33 mouse cellular contexts compared by ENCODE assay signal in the genomic region with DNA sequence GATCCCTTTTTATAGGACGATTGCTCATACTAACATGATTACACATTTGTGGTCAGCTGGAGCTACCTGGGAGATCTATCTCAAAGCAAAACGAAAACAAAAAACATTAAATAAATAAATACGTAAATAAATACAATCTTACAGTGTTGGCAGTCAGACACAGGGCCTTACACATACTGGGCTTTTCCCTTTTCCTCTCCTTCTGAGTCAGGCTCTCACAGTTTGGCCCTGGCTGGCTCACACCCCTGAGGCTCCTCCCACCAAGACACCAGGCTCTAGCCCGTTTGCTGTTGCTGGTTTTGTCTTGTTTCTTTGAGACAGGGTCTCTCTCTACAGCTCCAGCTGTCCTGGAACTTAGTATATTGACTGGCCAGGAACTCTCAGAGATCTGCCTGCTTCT.
"Had no signal": no experiment of that assay in that cellular context is flagged by ENCODE, and none has a peak within 500 bp of the region (broad histone marks: within the 10 kb centered on the region; RNA-seq: fewer than 3 reads in every experiment).

No protein-coding gene starts in this region.

- H3K27me3 ChIP-seq: heart, embryonic 12.5 days; heart, embryonic 13.5 days; heart, embryonic 15.5 days; hindbrain, embryonic 12.5 days; hindbrain, embryonic 13.5 days; hindbrain, embryonic 15.5 days; intestine, embryonic 15.5 days; kidney, embryonic 15.5 days had no signal

- H3K4me3 ChIP-seq: heart, embryonic 12.5 days; heart, embryonic 13.5 days; heart, embryonic 15.5 days; hindbrain, embryonic 10.5 days; hindbrain, embryonic 12.5 days; hindbrain, embryonic 13.5 days; hindbrain, embryonic 15.5 days; intestine, embryonic 15.5 days; kidney, embryonic 15.5 days; layer of hippocampus, adult 2 months; left cerebral cortex, adult 2 months had no signal

- H3K36me3 ChIP-seq: heart, embryonic 12.5 days; heart, embryonic 13.5 days; heart, embryonic 15.5 days; hindbrain, embryonic 10.5 days; hindbrain, embryonic 12.5 days; hindbrain, embryonic 13.5 days; hindbrain, embryonic 15.5 days; intestine, embryonic 15.5 days; kidney, embryonic 15.5 days had no signal

- ATAC-seq: hindbrain, embryonic 16.5 days; hindbrain, postnatal 0 days; inflammation-experienced regulatory T-cells, adult 6 months; intestine, embryonic 15.5 days; intestine, embryonic 16.5 days; intestine, postnatal 0 days had no signal

- H3K4me1 ChIP-seq: heart, embryonic 12.5 days; heart, embryonic 13.5 days; heart, embryonic 15.5 days; hindbrain, embryonic 10.5 days; hindbrain, embryonic 12.5 days; hindbrain, embryonic 13.5 days; hindbrain, embryonic 15.5 days; intestine, embryonic 15.5 days; kidney, embryonic 15.5 days had no signal

- H3K4me2 ChIP-seq: heart, embryonic 11.5 days; heart, embryonic 12.5 days; heart, embryonic 13.5 days; heart, embryonic 15.5 days; hindbrain, embryonic 12.5 days; hindbrain, embryonic 13.5 days; hindbrain, embryonic 14.5 days; hindbrain, embryonic 15.5 days; intestine, embryonic 15.5 days; kidney, embryonic 15.5 days had no signal

- DNase-seq: heart, postnatal 10 days; heart, postnatal 14 days; heart, postnatal 36 days; heart, postnatal 4 days; kidney, adult 11 months; kidney, adult 18-20 months; kidney, adult 2 months; kidney, adult 8-10 months; kidney, adult 9 months; kidney, postnatal 10 days; kidney, postnatal 14 days; kidney, postnatal 36 days; layer of hippocampus, adult 9-11 months; layer of hippocampus, postnatal 36 days had no signal

- H3K9ac ChIP-seq: heart, embryonic 12.5 days; heart, embryonic 13.5 days; heart, embryonic 15.5 days; hindbrain, embryonic 12.5 days; hindbrain, embryonic 13.5 days; hindbrain, embryonic 14.5 days; hindbrain, embryonic 15.5 days; intestine, embryonic 15.5 days; kidney, embryonic 15.5 days had no signal

- H3K27ac ChIP-seq: heart, embryonic 13.5 days; heart, embryonic 15.5 days; hindbrain, embryonic 10.5 days; hindbrain, embryonic 12.5 days; hindbrain, embryonic 13.5 days; hindbrain, embryonic 14.5 days; hindbrain, embryonic 15.5 days; hindbrain, postnatal 0 days; intestine, embryonic 15.5 days; kidney, embryonic 15.5 days; kidney, postnatal 0 days; layer of hippocampus, adult 2 months; left cerebral cortex, adult 2 months had no signal

- H3K9me3 ChIP-seq: heart, embryonic 12.5 days; heart, embryonic 13.5 days; heart, embryonic 15.5 days; hindbrain, embryonic 10.5 days; hindbrain, embryonic 12.5 days; hindbrain, embryonic 13.5 days; hindbrain, embryonic 15.5 days; intestine, embryonic 15.5 days; kidney, embryonic 15.5 days had no signal
